ENCODE assay signal across 14 mouse cellular contexts in the genomic region with DNA sequence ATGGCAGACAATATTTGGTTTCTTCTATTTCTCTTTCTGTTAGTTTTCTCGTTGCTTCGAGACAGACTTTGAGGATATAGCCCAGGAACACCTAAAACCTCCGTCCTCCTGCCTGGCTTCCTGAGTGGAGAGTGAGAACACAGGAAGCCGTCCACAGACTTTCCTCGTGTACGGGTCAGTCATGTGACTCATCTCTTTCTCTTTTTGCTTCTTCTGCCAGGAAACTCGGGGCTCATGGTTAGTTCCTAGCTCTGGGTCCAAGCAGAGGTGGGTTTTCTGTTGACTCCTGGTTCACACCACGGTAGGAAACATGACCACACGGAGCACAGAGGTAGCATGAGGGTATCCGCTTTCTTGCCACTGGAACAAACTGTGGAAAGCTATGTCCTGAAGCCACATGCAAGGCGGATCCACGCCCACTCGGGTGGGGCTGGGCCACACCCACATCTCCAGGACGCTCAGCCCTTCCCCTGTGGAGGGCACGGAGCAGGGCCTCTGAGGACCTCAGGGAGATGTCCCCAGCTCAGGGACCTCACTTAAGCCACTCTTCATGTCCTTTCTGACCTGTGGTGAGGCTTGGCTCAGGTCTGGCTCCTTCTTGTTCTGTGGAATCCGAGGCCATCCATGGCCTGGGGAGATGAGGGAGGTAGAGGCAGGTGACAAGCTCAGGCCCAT. TPM values are rescaled to one million over a fixed set of nuclear protein-coding genes. Genes with fewer than 3 reads are reported as not detected.
DNase-seq lines count a peak whose midpoint lies in the region; ATAC-seq and TF ChIP-seq lines count a peak whose summit lies in the region.
"Had no signal": no experiment of that assay in that cellular context is flagged by ENCODE, and none has a peak within 500 bp of the region (broad histone marks: within the 10 kb centered on the region; RNA-seq: fewer than 3 reads in every experiment).

No protein-coding gene starts in this region.

- WGBS in heart, embryonic 10.5 days = 78% methylated on average over 16 of the region's 16 CpGs
- 68% methylated on average over 16 of the region's 16 CpGs for WGBS in liver, embryonic 11.5 days

- TF ChIP-seq CTCF in G1E (IDR thresholded peaks at IDR 0.05; ENCODE audit: low read depth, low read length) = no peak

- no peaks in the 10 kb centered on the region for H3K9me3 ChIP-seq in heart, embryonic 10.5 days
- H3K9me3 ChIP-seq in G1E (replicated peaks) = no peaks in the 10 kb centered on the region
- no peaks in the 10 kb centered on the region for H3K9me3 ChIP-seq in liver, embryonic 11.5 days (ENCODE audit: control insufficient read depth, low read length)
- H3K9me3 ChIP-seq: embryonic facial prominence, embryonic 12.5 days had no signal

- H3K4me1 ChIP-seq in heart, embryonic 10.5 days = peaks cover 27% of the 10 kb centered on the region
- H3K4me1 ChIP-seq in G1E (ENCODE audit: insufficient read depth, low read depth, low read length) = peaks cover 64% of the 10 kb centered on the region
- peaks cover 23% of the 10 kb centered on the region for H3K4me1 ChIP-seq in liver, embryonic 11.5 days (replicated peaks; ENCODE audit: control insufficient read depth, insufficient read depth, low read length)

- intact Hi-C loops in heart, postnatal 36 days (cut with DNase I) = no loop called here

- no peak for DNase-seq in heart, embryonic 10.5 days (ENCODE audit: low spot score)
- DNase-seq in heart, postnatal 36 days = no peak
- no peak for DNase-seq in G1E (ENCODE audit: low spot score)
- DNase-seq in liver, embryonic 11.5 days (ENCODE audit: low spot score) = no peak
- peak; percentile 67 to 83 for DNase-seq in spleen, postnatal 10 days (ENCODE audit: low spot score in 2 of 2)
- no peak for DNase-seq in natural killer cell, adult 2 months (ENCODE audit: low spot score in 2 of 2)
- no peak for DNase-seq in lung, adult 18-20 months
- no peak for DNase-seq in frontal cortex, postnatal 36 days (ENCODE audit: low spot score in 2 of 2)
- DNase-seq: cerebellum, postnatal 14 days; gastrocnemius, postnatal 36 days; kidney, postnatal 14 days; lung, postnatal 4 days had no signal

- 0 out of 2 replicates have a peak overlapping the region, but pooled peaks have one; percentile 24 for H3K27ac ChIP-seq in heart, embryonic 10.5 days
- peak overlapping the region; percentile 87 for H3K27ac ChIP-seq in liver, embryonic 11.5 days (ENCODE audit: low read depth, low read length)
- H3K27ac ChIP-seq: embryonic facial prominence, embryonic 12.5 days had no signal

- peak overlapping the region; percentile 16; the same call in 1 of the 2 replicates for H3K4me3 ChIP-seq in heart, embryonic 10.5 days
- peak overlapping the region; percentile 62; the same call in 1 of the 2 replicates for H3K4me3 ChIP-seq in G1E (ENCODE audit: low read depth, low read length)
- peak overlapping the region; percentile 16; the same call in 1 of the 2 replicates for H3K4me3 ChIP-seq in liver, embryonic 11.5 days (ENCODE audit: low read depth, low read length)
- H3K4me3 ChIP-seq: embryonic facial prominence, embryonic 12.5 days had no signal

- no peaks in the 10 kb centered on the region for H3K27me3 ChIP-seq in heart, embryonic 10.5 days (ENCODE audit: insufficient read depth, poor library complexity, severe bottlenecking)
- H3K27me3 ChIP-seq in G1E (ENCODE audit: insufficient read depth, low read length) = no peaks in the 10 kb centered on the region
- no peaks in the 10 kb centered on the region for H3K27me3 ChIP-seq in liver, embryonic 11.5 days (replicated peaks; ENCODE audit: control insufficient read depth, insufficient read depth, low read length)
- H3K27me3 ChIP-seq: embryonic facial prominence, embryonic 12.5 days had no signal

- ATAC-seq in G1E (ENCODE audit: extremely low read depth, insufficient number of reproducible peaks, low FRiP score, poor library complexity, severe bottlenecking) = 0 out of 2 replicates have a peak, but pooled peaks have one; percentile 41
- peak; percentile 81 for ATAC-seq in liver, embryonic 11.5 days (replicated peaks; ENCODE audit: low FRiP score)
- ATAC-seq: forebrain, embryonic 16.5 days had no signal

- peak overlapping the region; percentile 55; the same call in 1 of the 2 replicates for H3K9ac ChIP-seq in liver, embryonic 11.5 days (ENCODE audit: low read depth, low read length)
- H3K9ac ChIP-seq: embryonic facial prominence, embryonic 12.5 days had no signal

- peaks cover 79% of the 10 kb centered on the region for H3K36me3 ChIP-seq in heart, embryonic 10.5 days
- H3K36me3 ChIP-seq in G1E (replicated peaks) = peaks cover 98% of the 10 kb centered on the region
- H3K36me3 ChIP-seq in liver, embryonic 11.5 days (ENCODE audit: control insufficient read depth, insufficient read depth, low read length) = peaks cover 30% of the 10 kb centered on the region

- H3K4me2 ChIP-seq in liver, embryonic 11.5 days = peak overlapping the region; percentile 54
- H3K4me2 ChIP-seq: embryonic facial prominence, embryonic 12.5 days had no signal

RNA-seq across cellular contexts. Expression of a gene that starts 24.8 kb away (rescaled TPM):
- 14.8 and 15.6 TPM in 2 replicates for polyA plus RNA-seq in heart, embryonic 10.5 days (2016; fragmentation: Nextera tagmentation; extraction: Ambion mirVana)
- total RNA-seq in heart, postnatal 36 days (2021) = 10 to 100 TPM; 11.2 to 12.2 TPM
- total RNA-seq in G1E (2014; fragmentation: Nextera tagmentation) (24.7 and 34.2 TPM in 2 replicates), G1E (2017) (18.0 and 18.1 TPM in 2 replicates)
- 34.8 and 37.4 TPM in 2 replicates for polyA plus RNA-seq in G1E (2012)
- polyA plus RNA-seq in liver, embryonic 11.5 days (2014; fragmentation: Nextera tagmentation; extraction: Ambion mirVana) = 17.7 and 19.2 TPM in 2 replicates

RNA-seq across cellular contexts. Expression of a gene that starts 33.6 kb away (rescaled TPM):
- polyA plus RNA-seq in heart, embryonic 10.5 days (2016; fragmentation: Nextera tagmentation; extraction: Ambion mirVana) = 767 and 797 TPM in 2 replicates
- 100 to 1,000 TPM; 863 to 871 TPM for total RNA-seq in heart, postnatal 36 days (2021)
- 274 and 290 TPM in 2 replicates for total RNA-seq in G1E (2014; fragmentation: Nextera tagmentation)
- 767 and 808 TPM in 2 replicates for total RNA-seq in G1E (2017)
- polyA plus RNA-seq in G1E (2012) = 1,138 and 1,173 TPM in 2 replicates
- polyA plus RNA-seq in liver, embryonic 11.5 days (2014; fragmentation: Nextera tagmentation; extraction: Ambion mirVana) = 761 and 762 TPM in 2 replicates

RNA-seq across cellular contexts. Expression of a gene that starts 35.1 kb away (rescaled TPM):
- polyA plus RNA-seq in heart, embryonic 10.5 days (2016; fragmentation: Nextera tagmentation; extraction: Ambion mirVana) = 12.4 and 17.8 TPM in 2 replicates
- total RNA-seq in heart, postnatal 36 days (2021) = 100 to 1,000 TPM; 137 to 165 TPM
- total RNA-seq in G1E (2014; fragmentation: Nextera tagmentation) (138 and 172 TPM in 2 replicates), G1E (2017) (150 and 154 TPM in 2 replicates)
- 161 and 170 TPM in 2 replicates for polyA plus RNA-seq in G1E (2012)
- polyA plus RNA-seq in liver, embryonic 11.5 days (2014; fragmentation: Nextera tagmentation; extraction: Ambion mirVana) = 25.1 and 33.5 TPM in 2 replicates

RNA-seq across cellular contexts. Expression of a gene that starts 40.9 kb away (rescaled TPM):
- 181 and 233 TPM in 2 replicates for polyA plus RNA-seq in heart, embryonic 10.5 days (2016; fragmentation: Nextera tagmentation; extraction: Ambion mirVana)
- total RNA-seq in heart, postnatal 36 days (2021) = 10 to 100 TPM; 88.5 to 96.4 TPM
- total RNA-seq in G1E (2014; fragmentation: Nextera tagmentation) (74.3 and 90.2 TPM in 2 replicates), G1E (2017) (54.6 TPM in 2 replicates)
- polyA plus RNA-seq in G1E (2012) = 148 and 206 TPM in 2 replicates
- polyA plus RNA-seq in liver, embryonic 11.5 days (2014; fragmentation: Nextera tagmentation; extraction: Ambion mirVana) = 239 and 256 TPM in 2 replicates

RNA-seq across cellular contexts. Expression of a gene that starts 57.9 kb away (rescaled TPM):
- polyA plus RNA-seq in heart, embryonic 10.5 days (2016; fragmentation: Nextera tagmentation; extraction: Ambion mirVana) = 689 and 872 TPM in 2 replicates
- total RNA-seq in heart, postnatal 36 days (2021) = 1,000 to 10,000 TPM; 1,105 to 1,168 TPM
- total RNA-seq in G1E (2014; fragmentation: Nextera tagmentation) = 248 and 258 TPM in 2 replicates
- total RNA-seq in G1E (2017) = 81.9 and 82.7 TPM in 2 replicates
- 1,539 and 1,678 TPM in 2 replicates for polyA plus RNA-seq in G1E (2012)
- polyA plus RNA-seq in liver, embryonic 11.5 days (2014; fragmentation: Nextera tagmentation; extraction: Ambion mirVana) = 482 and 514 TPM in 2 replicates

Comparison
In these comparisons a context has a peak if more than half of its experiments do, and no peak if none do; other contexts are left out.
1. DNase-seq: peak in spleen, postnatal 10 days (2 of 2); none in heart, embryonic 10.5 days (single experiment), heart, postnatal 36 days (0 of 2), G1E (single experiment), liver, embryonic 11.5 days (single experiment), natural killer cell, adult 2 months (0 of 2), lung, adult 18-20 months (0 of 2) and frontal cortex, postnatal 36 days (0 of 2).
2. Peak in every context shown above with its lines, with median percentiles within 50 percentile points of each other: H3K4me3 ChIP-seq.